Mouse (Mus musculus): ENCODE results near the gene Kmt2e. TPM values are rescaled to one million over a fixed set of nuclear protein-coding genes. Genes with fewer than 3 reads are reported as not detected.

The Kmt2e gene
- polyA plus RNA-seq, 1 experiment from 2014 or later: 139 TPM

- H3K4me1 ChIP-seq (ENCODE audit: control insufficient read depth, insufficient read depth, low read depth, low read length): no peaks in the 10 kb centered on the region
- H3K4me3 ChIP-seq (ENCODE audit: low read length): no peak overlapping the region
- no peaks in the 10 kb centered on the region for H3K27me3 ChIP-seq (replicated peaks; ENCODE audit: control insufficient read depth, insufficient read depth, low read length)
- H3K9ac ChIP-seq (ENCODE audit: low read depth, low read length): no peak overlapping the region
- no peak for ATAC-seq
- no peaks in the 10 kb centered on the region for H3K9me3 ChIP-seq (ENCODE audit: control insufficient read depth, low read length)
- H3K27ac ChIP-seq (ENCODE audit: low read depth, low read length): no peak overlapping the region
- 91% methylated on average over 5 of the region's 5 CpGs for whole genome bisulfite sequencing
- no peak overlapping the region for H3K4me2 ChIP-seq (ENCODE audit: low read length)
- H3K36me3 ChIP-seq (ENCODE audit: control insufficient read depth, insufficient read depth, low read length): no peaks in the 10 kb centered on the region
These were observed 40.4 kb upstream of the Kmt2e start for GRCm38 (mm10) chr5:23393870-23394269.

- peak; percentile 24; the same call in 1 of the 2 replicates for ATAC-seq
- H3K9ac ChIP-seq (ENCODE audit: low read depth, low read length): no peak overlapping the region
- H3K4me3 ChIP-seq (ENCODE audit: low read length): no peak overlapping the region
- no peaks in the 10 kb centered on the region for H3K4me1 ChIP-seq (ENCODE audit: control insufficient read depth, insufficient read depth, low read depth, low read length)
- H3K36me3 ChIP-seq (ENCODE audit: control insufficient read depth, insufficient read depth, low read length): no peaks in the 10 kb centered on the region
- H3K4me2 ChIP-seq (ENCODE audit: low read length): no peak overlapping the region
- H3K27ac ChIP-seq (ENCODE audit: low read depth, low read length): no peak overlapping the region
- no peaks in the 10 kb centered on the region for H3K9me3 ChIP-seq (ENCODE audit: control insufficient read depth, low read length)
- H3K27me3 ChIP-seq (replicated peaks; ENCODE audit: control insufficient read depth, insufficient read depth, low read length): no peaks in the 10 kb centered on the region
- 62% methylated on average over 3 of the region's 3 CpGs for WGBS
These were observed 39.7 kb upstream of the Kmt2e start for GRCm38 (mm10) chr5:23394366-23395145.

GRCm38 (mm10) chr5:23395721-23396120, 38.5 kb upstream of the Kmt2e start:
- ATAC-seq: no peak
- no peaks in the 10 kb centered on the region for H3K9me3 ChIP-seq (ENCODE audit: control insufficient read depth, low read length)
- 81% methylated on average over 3 of the region's 3 CpGs for WGBS
- no peaks in the 10 kb centered on the region for H3K36me3 ChIP-seq (ENCODE audit: control insufficient read depth, insufficient read depth, low read length)
- H3K27ac ChIP-seq (ENCODE audit: low read depth, low read length): no peak overlapping the region
- no peak overlapping the region for H3K9ac ChIP-seq (ENCODE audit: low read depth, low read length)
- H3K27me3 ChIP-seq (replicated peaks; ENCODE audit: control insufficient read depth, insufficient read depth, low read length): no peaks in the 10 kb centered on the region
- no peaks in the 10 kb centered on the region for H3K4me1 ChIP-seq (ENCODE audit: control insufficient read depth, insufficient read depth, low read depth, low read length)
- no peak overlapping the region for H3K4me2 ChIP-seq (ENCODE audit: low read length)
- H3K4me3 ChIP-seq (ENCODE audit: low read length): no peak overlapping the region

GRCm38 (mm10) chr5:23396756-23397155, 37.5 kb upstream of the Kmt2e start:
- no peak overlapping the region for H3K4me3 ChIP-seq (ENCODE audit: low read length)
- H3K9ac ChIP-seq (ENCODE audit: low read depth, low read length): no peak overlapping the region
- WGBS: 90% methylated on average over 3 of the region's 3 CpGs
- no peak overlapping the region for H3K27ac ChIP-seq (ENCODE audit: low read depth, low read length)
- H3K4me1 ChIP-seq (ENCODE audit: control insufficient read depth, insufficient read depth, low read depth, low read length): no peaks in the 10 kb centered on the region
- no peaks in the 10 kb centered on the region for H3K27me3 ChIP-seq (replicated peaks; ENCODE audit: control insufficient read depth, insufficient read depth, low read length)
- no peak overlapping the region for H3K4me2 ChIP-seq (ENCODE audit: low read length)
- ATAC-seq: no peak
- no peaks in the 10 kb centered on the region for H3K9me3 ChIP-seq (ENCODE audit: control insufficient read depth, low read length)
- H3K36me3 ChIP-seq (ENCODE audit: control insufficient read depth, insufficient read depth, low read length): no peaks in the 10 kb centered on the region

- no peaks in the 10 kb centered on the region for H3K4me1 ChIP-seq (ENCODE audit: control insufficient read depth, insufficient read depth, low read depth, low read length)
- ATAC-seq: peak; percentile 45
- WGBS: 89% methylated on average over 3 of the region's 3 CpGs
These were observed 34.1 kb upstream of the Kmt2e start for GRCm38 (mm10) chr5:23400156-23400555.

GRCm38 (mm10) chr5:23400868-23401267, 33.4 kb upstream of the Kmt2e start:
- Histone ChIP-seq H3K4me3 (ENCODE audit: low read length) (no peak overlapping the region), H3K4me1 (ENCODE audit: control insufficient read depth, insufficient read depth, low read depth, low read length) (no peaks in the 10 kb centered on the region), H3K27ac (ENCODE audit: low read depth, low read length) (no peak overlapping the region), H3K27me3 (replicated peaks; ENCODE audit: control insufficient read depth, insufficient read depth, low read length) (no peaks in the 10 kb centered on the region), H3K9me3 (ENCODE audit: control insufficient read depth, low read length) (no peaks in the 10 kb centered on the region), H3K9ac (ENCODE audit: low read depth, low read length) (no peak overlapping the region), H3K36me3 (ENCODE audit: control insufficient read depth, insufficient read depth, low read length) (no peaks in the 10 kb centered on the region), H3K4me2 (ENCODE audit: low read length) (no peak overlapping the region)
- WGBS: 90% methylated on average over 3 of the region's 3 CpGs
- no peak for ATAC-seq

More at GRCm38 (mm10) chr5:23400156-23400555, 34.1 kb upstream of the Kmt2e start:
- Histone ChIP-seq H3K4me2 (ENCODE audit: low read length) (no peak overlapping the region), H3K9me3 (ENCODE audit: control insufficient read depth, low read length) (no peaks in the 10 kb centered on the region), H3K36me3 (ENCODE audit: control insufficient read depth, insufficient read depth, low read length) (no peaks in the 10 kb centered on the region), H3K27ac (ENCODE audit: low read depth, low read length) (no peak overlapping the region), H3K4me3 (ENCODE audit: low read length) (no peak overlapping the region), H3K27me3 (replicated peaks; ENCODE audit: control insufficient read depth, insufficient read depth, low read length) (no peaks in the 10 kb centered on the region), H3K9ac (ENCODE audit: low read depth, low read length) (no peak overlapping the region)

GRCm38 (mm10) chr5:23401368-23401767, 32.9 kb upstream of the Kmt2e start:
- Histone ChIP-seq H3K4me2 (ENCODE audit: low read length) (no peak overlapping the region), H3K9ac (ENCODE audit: low read depth, low read length) (no peak overlapping the region), H3K9me3 (ENCODE audit: control insufficient read depth, low read length) (no peaks in the 10 kb centered on the region), H3K27me3 (replicated peaks; ENCODE audit: control insufficient read depth, insufficient read depth, low read length) (no peaks in the 10 kb centered on the region), H3K27ac (ENCODE audit: low read depth, low read length) (no peak overlapping the region), H3K4me1 (ENCODE audit: control insufficient read depth, insufficient read depth, low read depth, low read length) (no peaks in the 10 kb centered on the region), H3K36me3 (ENCODE audit: control insufficient read depth, insufficient read depth, low read length) (no peaks in the 10 kb centered on the region), H3K4me3 (ENCODE audit: low read length) (no peak overlapping the region)
- no peak; the same call in none of the 2 replicates for ATAC-seq
- WGBS: 67% methylated on average over 9 of the region's 9 CpGs

GRCm38 (mm10) chr5:23401999-23402398, 32.2 kb upstream of the Kmt2e start:
- Histone ChIP-seq H3K9me3 (ENCODE audit: control insufficient read depth, low read length) (no peaks in the 10 kb centered on the region), H3K27ac (ENCODE audit: low read depth, low read length) (no peak overlapping the region), H3K9ac (ENCODE audit: low read depth, low read length) (no peak overlapping the region), H3K4me1 (ENCODE audit: control insufficient read depth, insufficient read depth, low read depth, low read length) (no peaks in the 10 kb centered on the region), H3K36me3 (ENCODE audit: control insufficient read depth, insufficient read depth, low read length) (no peaks in the 10 kb centered on the region), H3K4me2 (ENCODE audit: low read length) (no peak overlapping the region), H3K4me3 (ENCODE audit: low read length) (no peak overlapping the region), H3K27me3 (replicated peaks; ENCODE audit: control insufficient read depth, insufficient read depth, low read length) (no peaks in the 10 kb centered on the region)
- 31% methylated on average over 2 of the region's 2 CpGs for WGBS
- no peak for ATAC-seq

- Histone ChIP-seq H3K4me2 (ENCODE audit: low read length) (no peak overlapping the region), H3K36me3 (ENCODE audit: control insufficient read depth, insufficient read depth, low read length) (no peaks in the 10 kb centered on the region), H3K4me1 (ENCODE audit: control insufficient read depth, insufficient read depth, low read depth, low read length) (no peaks in the 10 kb centered on the region), H3K27ac (ENCODE audit: low read depth, low read length) (no peak overlapping the region), H3K27me3 (replicated peaks; ENCODE audit: control insufficient read depth, insufficient read depth, low read length) (no peaks in the 10 kb centered on the region), H3K4me3 (ENCODE audit: low read length) (no peak overlapping the region), H3K9me3 (ENCODE audit: control insufficient read depth, low read length) (no peaks in the 10 kb centered on the region), H3K9ac (ENCODE audit: low read depth, low read length) (no peak overlapping the region)
- WGBS: 68% methylated on average over 11 of the region's 11 CpGs
- no peak for ATAC-seq
These were observed 31.1 kb upstream of the Kmt2e start for GRCm38 (mm10) chr5:23403161-23403560.

Measured in hindbrain, embryonic 16.5 days (tissue).